Mouse (Mus musculus) midbrain, embryonic 10.5 days (tissue): Measurements from ENCODE around the gene Vmn2r30. TPM values are rescaled to one million over a fixed set of nuclear protein-coding genes. Genes with fewer than 3 reads are reported as not detected.
"Not testable (repeated sequence)": the region's sequence is repeated elsewhere in the genome, so short reads cannot be mapped to it uniquely, and the experiment has no call there.

Experiments
- DNase-seq: peaks from one replicate; pipeline ENCODE4 v3.0.0-alpha.2; 2017; ENCODE audit warnings: low spot score
- H3K27ac ChIP-seq: fragments of 300-500 bp; sonication (generic); replicated peaks from 2 replicates; pipeline ENCODE4 v1.5.1; 2016; ENCODE audit warnings: mild to moderate bottlenecking
- H3K27me3 ChIP-seq: fragments of 300-500 bp; sonication (generic); 2 replicates; pipeline ENCODE4 v1.6.1; 2016; ENCODE audit warnings: low read depth, mild to moderate bottlenecking; ENCODE audit not compliant: poor library complexity, severe bottlenecking
- H3K36me3 ChIP-seq: fragments of 300-500 bp; sonication (generic); 2 replicates; pipeline ENCODE4 v1.6.1; 2016; ENCODE audit warnings: mild to moderate bottlenecking, moderate library complexity
- H3K4me1 ChIP-seq: fragments of 300-500 bp; sonication (generic); 2 replicates; pipeline ENCODE4 v1.6.1; 2016
- H3K4me3 ChIP-seq: fragments of 300-500 bp; sonication (generic); 2 replicates; pipeline ENCODE4 v1.5.1; 2016; ENCODE audit warnings: mild to moderate bottlenecking, moderate library complexity
- H3K9me3 ChIP-seq: fragments of 300-500 bp; sonication (generic); replicated peaks from 2 replicates; pipeline ENCODE4 v1.6.1; 2016; ENCODE audit warnings: mild to moderate bottlenecking
- WGBS: fragments of 180-500 bp; shearing (Covaris S2); methylation state at CpG from one replicate; pipeline ENCODE4 v1.1.7; 2016; 5-methylcytosine and 5-hydroxymethylcytosine counted together
- microRNA-seq: library from miRNA; unstranded; fragments of <30 nt; microRNA quantifications from one replicate; pipeline ENCODE4, GENCODE M21; 2017
- polyA plus RNA-seq: library from polyadenylated mRNA; unstranded; fragments of >200 nt; fragmentation: Nextera tagmentation; extraction: Ambion mirVana; gene quantifications from 2 replicates; pipeline ENCODE4 v1.2.1, GENCODE M21; 2016

The Vmn2r30 gene
- polyA plus RNA-seq, result not detected in 2 replicates

DNA sequence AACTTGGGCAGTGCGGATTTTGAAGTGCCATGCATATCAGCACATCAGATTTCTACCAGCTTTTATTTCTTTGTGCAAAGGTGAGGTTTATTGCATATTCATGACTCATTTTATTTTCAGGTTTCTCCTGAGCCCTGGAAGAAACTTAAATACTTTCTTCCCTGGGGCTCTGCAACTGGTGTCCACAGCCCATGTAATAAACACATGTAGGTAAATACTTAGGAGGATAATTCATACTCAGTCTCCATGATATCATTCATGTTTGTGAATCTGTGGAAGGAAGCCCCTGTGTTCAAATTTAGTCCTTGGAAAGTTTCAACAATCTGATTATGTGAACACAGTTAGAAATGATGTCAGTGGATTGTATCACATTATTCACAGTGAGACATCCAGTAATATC lies at the start of gene Vmn2r30:
TSS of gene Vmn2r30 (minus strand) at position 101 of the 400 bp plus-strand sequence.
- not testable (repeated sequence) for H3K36me3 ChIP-seq, H3K4me3 ChIP-seq, H3K27me3 ChIP-seq, H3K4me1 ChIP-seq, H3K27ac ChIP-seq, H3K9me3 ChIP-seq, DNase-seq
- WGBS, result no CpG with 5 or more reads among the region's 1 CpGs

DNA sequence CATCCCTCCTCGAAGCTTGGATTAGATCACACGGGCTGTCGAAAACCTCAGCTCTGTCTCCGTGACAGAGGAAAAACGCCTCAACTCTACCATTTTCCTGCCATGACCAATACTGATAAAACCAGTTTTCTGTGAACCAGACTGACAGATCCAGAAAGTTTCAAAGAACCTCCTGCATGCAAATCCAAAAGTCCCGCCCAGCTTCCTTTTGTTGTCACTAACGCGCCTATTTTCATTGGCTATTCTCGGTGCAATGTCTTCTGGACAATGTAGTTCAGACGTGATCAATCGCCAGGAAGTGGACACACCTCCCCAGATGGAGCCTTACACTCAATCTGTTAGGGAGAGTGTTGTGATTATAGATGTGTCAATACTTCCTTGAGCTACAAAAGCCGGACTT lies 37.0 kb upstream of the Vmn2r30 start, which contains the start of gene Gm45783:
TSS of gene Gm45783 (minus strand) at position 143 of the 400 bp plus-strand sequence.
- whole genome bisulfite sequencing, result 51% methylated on average over 12 of the region's 12 CpGs

GRCm38 (mm10) chr7:7295595-7295994 lies 41.8 kb downstream of the Vmn2r30 start:
- Histone ChIP-seq H3K36me3 (peaks cover 59% of the 10 kb centered on the region), H3K9me3 (peaks cover 20% of the 10 kb centered on the region), H3K27ac (no peak overlapping the region), H3K4me1 (peaks cover 12% of the 10 kb centered on the region; the same call in 1 of the 2 replicates), H3K4me3 (no peak overlapping the region), H3K27me3 (no peaks in the 10 kb centered on the region)
- 84% methylated on average over 16 of the region's 16 CpGs for WGBS
- DNase-seq, result no peak

More for the DNA sequence above, 37.0 kb upstream of the Vmn2r30 start, which contains the start of gene Gm45783:
- H3K36me3 ChIP-seq, H3K27me3 ChIP-seq, H3K9me3 ChIP-seq, H3K4me1 ChIP-seq, DNase-seq, H3K27ac ChIP-seq, H3K4me3 ChIP-seq: not testable (repeated sequence)

DNA sequence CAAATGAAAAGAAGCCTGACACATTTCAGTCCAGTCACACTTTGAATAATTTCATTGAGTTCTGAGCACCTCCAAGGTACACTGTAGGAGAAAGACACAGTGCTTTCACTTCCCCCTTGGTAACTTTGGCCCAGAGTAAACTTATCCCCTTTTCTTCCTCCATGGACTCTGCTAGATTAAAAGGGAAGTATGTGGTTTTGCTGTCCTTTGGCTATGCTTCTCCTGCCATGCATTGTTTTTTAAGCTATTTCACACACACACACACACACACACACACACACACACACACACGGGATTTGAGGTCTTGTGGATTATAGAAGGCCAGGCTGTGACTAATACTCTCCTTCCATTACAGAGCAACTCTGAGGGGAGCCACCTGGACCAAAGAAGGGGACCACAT lies 56.0 kb downstream of the Vmn2r30 start:
- no peaks in the 10 kb centered on the region for H3K4me1 ChIP-seq
- peaks cover 39% of the 10 kb centered on the region for H3K36me3 ChIP-seq
- no peak for DNase-seq
- H3K27ac ChIP-seq, result no peak overlapping the region
- no peaks in the 10 kb centered on the region for H3K27me3 ChIP-seq
- 75% methylated on average over 1 of the region's 1 CpGs for WGBS
- H3K4me3 ChIP-seq, result no peak overlapping the region
- peaks cover 8% of the 10 kb centered on the region for H3K9me3 ChIP-seq

- not testable (repeated sequence) for H3K4me1 ChIP-seq, H3K9me3 ChIP-seq, H3K27me3 ChIP-seq
- peaks cover 10% of the 10 kb centered on the region for H3K36me3 ChIP-seq
- peak within 1 kb of the TSS; percentile 4 for H3K27ac ChIP-seq
- DNase-seq, result peak; percentile 75
- peak within 1 kb of the TSS; percentile 39 for H3K4me3 ChIP-seq
- 45% methylated on average over 45 of the region's 45 CpGs for WGBS
Measured at GRCm38 (mm10) chr7:7277966-7278567, 59.3 kb downstream of the Vmn2r30 start, which contains the start of gene Gm45844. Gene Gm45844, minus strand, starts transcription at chr7:7278289.

- 53% methylated on average over 24 of the region's 24 CpGs for WGBS
- peak overlapping the region; percentile 39 for H3K4me3 ChIP-seq
- H3K27me3 ChIP-seq, H3K4me1 ChIP-seq, H3K9me3 ChIP-seq, H3K36me3 ChIP-seq: not testable (repeated sequence)
- H3K27ac ChIP-seq, result peak overlapping the region; percentile 4
- DNase-seq, result peak; percentile 60
Measured at GRCm38 (mm10) chr7:7277556-7277955, 59.9 kb downstream of the Vmn2r30 start.

Small RNA genes lying within 50 kb of the gene (microRNA-seq; reads per million reads assigned to microRNA genes)
- not detected for gene Mir5620

Other genes with a start within 250 kb of the Vmn2r30 start
- gene Zfp954, start 216.1 kb downstream of the Vmn2r30 start, polyA plus RNA-seq, result 13.8 and 17.2 TPM in 2 replicates
- 5.0 and 8.2 TPM in 2 replicates for gene Zfp773, start 200.9 kb downstream of the Vmn2r30 start, polyA plus RNA-seq
- 2.4 and 2.7 TPM in 2 replicates for gene Zfp418, start 166.3 kb downstream of the Vmn2r30 start, polyA plus RNA-seq
- 8.4 and 11.1 TPM in 2 replicates for gene Zfp772, start 127.6 kb downstream of the Vmn2r30 start, polyA plus RNA-seq
- 0.28 and 0.65 TPM in 2 replicates for gene Vmn2r29, start 90.3 kb downstream of the Vmn2r30 start, polyA plus RNA-seq
- gene Gm45844, start 59.3 kb downstream of the Vmn2r30 start, polyA plus RNA-seq, result 1.5 and 2.0 TPM in 2 replicates
- gene Clcn4, start 36.8 kb downstream of the Vmn2r30 start, polyA plus RNA-seq, result 42.7 and 56.4 TPM in 2 replicates
- not detected in 2 replicates for gene Gm45783, start 37.0 kb upstream of the Vmn2r30 start, polyA plus RNA-seq
- gene Vmn2r31, start 62.1 kb upstream of the Vmn2r30 start, polyA plus RNA-seq, result not detected in 2 replicates
- gene Vmn2r32, start 142.4 kb upstream of the Vmn2r30 start, polyA plus RNA-seq, result not detected in 2 replicates
- not detected in 2 replicates for gene Vmn2r33, start 229.2 kb upstream of the Vmn2r30 start, polyA plus RNA-seq